Mouse (Mus musculus) liver, adult 10 weeks (tissue): Measurements from ENCODE around the gene Ehmt1. TPM values are rescaled to one million over a fixed set of nuclear protein-coding genes. Genes with fewer than 3 reads are reported as not detected.

Experiments used
- polyA plus RNA-seq: library from polyadenylated mRNA; stranded (reverse); fragments of 350-450 nt; fragmentation: Illumina TruSeq; extraction: RNeasy Lipid Tissue Mini Kit (QIAGEN cat#74804); gene quantifications from one replicate; pipeline ENCODE4 v1.2.3, GENCODE M21; 2014; ENCODE audit warnings: low read depth, low replicate concordance

Ehmt1 gene
- polyA plus RNA-seq, result 7.6 TPM

GRCm38 (mm10) chr2:24918930-24919838, at the start of gene Ehmt1:
Gene Ehmt1, minus strand, starts transcription at chr2:24919614.

GRCm38 (mm10) chr2:24962304-24963000, 43.0 kb upstream of the Ehmt1 start, which contains the start of gene Dph7:
Gene Dph7, plus strand, starts transcription at chr2:24962400.

GRCm38 (mm10) chr2:24949421-24950188, 30.2 kb upstream of the Ehmt1 start, which contains the start of gene Zmynd19:
Gene Zmynd19, plus strand, starts transcription at chr2:24949792.

GRCm38 (mm10) chr2:24935057-24935796, 15.8 kb upstream of the Ehmt1 start, which contains the start of gene Arrdc1:
Gene Arrdc1, minus strand, starts transcription at chr2:24935252.

GRCm38 (mm10) chr2:24763115-24763557, 156.3 kb downstream of the Ehmt1 start, which contains the start of gene Cacna1b:
Gene Cacna1b, minus strand, starts transcription at chr2:24763152.

Other genes starting within 250 kb of the Ehmt1 start
- not detected for gene Cacna1b, start 156.5 kb downstream of the Ehmt1 start, polyA plus RNA-seq
- not detected for gene Arrdc1, start 15.6 kb upstream of the Ehmt1 start, polyA plus RNA-seq
- 3.2 TPM for gene Zmynd19, start 30.2 kb upstream of the Ehmt1 start, polyA plus RNA-seq
- 1.9 TPM for gene Dph7, start 42.8 kb upstream of the Ehmt1 start, polyA plus RNA-seq
- gene Mrpl41, start 55.5 kb upstream of the Ehmt1 start, polyA plus RNA-seq, result 22.5 TPM
- 26.6 TPM for gene Pnpla7, start 56.4 kb upstream of the Ehmt1 start, polyA plus RNA-seq
- 16.6 TPM for gene Nsmf, start 134.7 kb upstream of the Ehmt1 start, polyA plus RNA-seq
- gene Entpd8, start 160.7 kb upstream of the Ehmt1 start, polyA plus RNA-seq, result 33.1 TPM
- not detected for gene Noxa1, start 175.5 kb upstream of the Ehmt1 start, polyA plus RNA-seq